Mouse (Mus musculus): Measurements from ENCODE around the gene Gphb5.
"Not testable (repeated sequence)": the region's sequence is repeated elsewhere in the genome, so short reads cannot be mapped to it uniquely, and the experiment has no call there.

Gphb5 gene

DNA sequence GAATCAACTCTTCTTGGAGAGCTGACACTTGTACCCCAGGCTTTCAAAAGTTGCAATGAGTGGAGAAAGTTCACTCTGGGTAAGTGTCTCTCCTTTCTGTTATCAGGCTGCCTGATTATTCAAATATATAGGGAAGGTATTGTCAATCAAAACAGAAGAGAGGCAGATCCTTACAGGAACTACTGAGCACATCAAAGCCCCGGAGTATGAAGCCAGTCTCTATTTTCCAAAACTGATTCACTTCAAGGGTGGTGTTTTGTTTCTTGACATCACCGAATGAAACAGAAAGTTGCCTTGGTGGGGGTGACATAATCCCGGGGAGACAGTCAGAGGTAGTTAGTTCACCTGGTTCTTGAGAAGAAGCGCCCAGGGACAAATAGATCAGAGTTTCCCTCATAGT lies at the start of gene Gphb5:
TSS of gene Gphb5 (minus strand) at position 101 of the 400 bp plus-strand sequence.
- no peak for DNase-seq (ENCODE audit: low spot score)

DNA sequence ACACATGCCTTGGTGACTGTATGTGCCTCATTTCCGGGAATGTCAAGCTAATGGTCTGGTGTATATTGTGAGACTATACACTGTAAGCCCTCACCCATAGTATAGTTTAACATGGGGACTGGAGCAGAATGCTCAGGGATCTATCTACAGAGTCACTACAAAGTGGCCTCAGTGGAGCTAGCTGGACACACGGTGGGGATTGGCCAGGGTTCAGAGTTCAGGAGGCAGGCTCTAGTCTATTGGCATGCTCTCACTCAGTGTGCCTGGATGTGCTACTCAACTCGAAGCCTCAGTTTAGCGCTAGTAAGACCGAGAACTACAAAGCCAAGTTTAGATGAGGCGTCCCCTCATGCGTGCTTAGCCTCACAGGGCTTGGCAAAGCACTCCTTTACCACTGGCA lies 49.6 kb upstream of the Gphb5 start:
- no peak for DNase-seq (ENCODE audit: low spot score)

DNA sequence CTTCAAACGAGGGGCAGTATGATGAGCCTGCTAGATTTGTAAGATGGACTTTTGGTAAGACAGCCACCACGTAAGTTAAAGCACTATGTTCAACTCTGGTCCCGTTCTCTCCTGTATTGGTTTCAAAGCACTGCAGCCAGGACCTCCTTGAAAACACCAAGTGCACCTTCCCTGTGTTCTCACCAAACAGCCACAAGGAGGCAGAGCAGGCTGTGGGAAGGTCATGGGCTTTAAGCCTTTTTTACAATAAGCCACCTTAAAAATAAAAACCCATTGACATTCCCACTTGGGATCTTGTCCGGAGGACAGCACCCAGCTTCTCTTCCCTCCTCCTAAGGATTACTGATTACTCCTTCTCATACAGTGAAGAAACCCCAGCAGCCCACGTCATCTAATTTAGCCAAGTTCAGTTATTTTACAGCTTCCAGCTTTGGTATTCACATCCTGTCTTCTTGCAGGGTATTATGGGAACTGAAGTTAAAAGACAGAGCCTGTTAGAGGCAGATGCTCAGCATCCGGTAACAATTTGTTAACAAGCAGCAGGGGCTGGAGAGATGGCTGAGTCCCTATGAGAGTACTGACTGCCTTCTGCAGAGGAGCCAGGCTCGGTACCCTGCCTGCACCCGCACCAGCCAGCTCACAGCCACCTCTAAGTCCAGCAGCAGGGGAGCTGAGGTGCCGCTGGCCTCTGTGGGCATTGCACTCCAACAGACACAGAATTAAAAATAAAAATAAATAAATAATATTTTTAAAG lies 47.6 kb upstream of the Gphb5 start:
- DNase-seq (ENCODE audit: low spot score) = peak; percentile 22

DNA sequence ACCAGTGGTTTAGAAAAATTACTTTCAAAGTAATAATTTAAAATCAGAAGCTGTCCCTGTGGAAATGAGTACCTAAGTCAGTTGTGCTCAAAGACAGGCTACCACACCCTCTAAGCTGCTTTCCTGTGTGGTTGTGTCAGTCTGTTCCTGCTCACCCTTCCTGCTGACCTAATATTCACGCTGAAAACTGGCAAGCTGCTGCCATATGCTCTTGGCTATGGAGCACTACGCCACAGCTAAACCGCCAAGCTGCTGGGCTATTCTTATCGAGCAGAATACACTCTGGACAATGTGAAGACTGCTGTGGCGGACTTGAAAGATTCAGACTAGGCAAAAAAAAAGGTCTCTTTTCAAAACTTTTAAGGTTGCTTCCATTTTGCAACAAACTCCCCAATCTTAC lies 44.0 kb upstream of the Gphb5 start:
- no peak for DNase-seq (ENCODE audit: low spot score)

DNA sequence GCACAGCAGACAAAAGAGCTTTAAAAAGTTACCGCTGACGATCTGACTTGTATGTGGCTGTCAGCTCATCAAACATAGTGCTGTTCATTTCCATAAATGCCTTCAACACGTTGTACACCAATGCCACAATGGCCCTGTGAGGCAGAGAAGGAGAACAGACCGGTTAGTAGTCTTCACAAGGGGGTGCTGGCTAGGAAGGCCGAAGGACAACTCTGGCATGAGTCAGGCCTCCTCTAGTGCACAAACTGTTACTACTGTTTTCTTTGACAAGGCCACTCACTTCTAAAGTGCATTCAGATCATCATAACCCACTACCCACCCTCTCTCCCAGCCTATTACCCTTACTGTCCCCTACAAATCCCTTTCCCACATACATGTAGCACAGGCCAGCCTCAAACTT lies 43.1 kb upstream of the Gphb5 start:
- no peak for DNase-seq (ENCODE audit: low spot score)

DNA sequence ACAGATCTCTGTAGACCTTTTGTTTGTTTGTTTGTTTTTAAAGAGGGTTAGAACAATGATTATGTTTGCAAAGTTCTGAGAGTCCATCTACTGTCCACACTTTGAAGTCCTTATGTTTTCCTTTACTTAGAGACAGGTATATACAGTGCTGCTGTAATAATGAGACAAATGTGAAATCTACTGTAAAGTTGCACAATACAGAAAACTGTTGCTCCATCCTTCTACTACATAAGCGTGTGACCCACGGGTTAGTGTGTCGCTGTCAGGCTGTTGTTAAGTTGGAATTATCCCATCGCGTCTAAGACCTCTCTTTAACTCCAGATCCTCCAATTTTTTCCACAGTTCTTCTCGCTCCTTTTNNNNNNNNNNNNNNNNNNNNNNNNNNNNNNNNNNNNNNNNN lies 36.9 kb upstream of the Gphb5 start:
- DNase-seq (ENCODE audit: low spot score) = no peak

DNA sequence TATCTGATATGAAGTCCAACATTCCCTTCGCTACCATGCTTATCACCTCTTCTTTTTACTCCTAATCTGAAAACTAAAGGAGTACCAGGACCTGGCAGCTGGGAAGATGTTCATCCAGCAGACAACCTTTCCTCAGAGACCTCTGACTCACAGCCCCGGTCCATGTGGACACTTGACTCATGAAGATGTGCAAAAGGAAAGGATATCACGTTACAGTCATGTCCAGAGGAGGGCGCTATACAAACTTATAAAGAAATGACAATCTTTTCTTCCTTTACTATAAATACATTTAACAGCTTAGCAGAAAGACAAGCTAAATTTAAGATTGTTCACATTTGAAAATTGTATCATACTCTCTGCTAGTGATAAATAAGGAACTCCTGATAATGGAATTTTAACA lies 36.4 kb upstream of the Gphb5 start:
- no peak for DNase-seq (ENCODE audit: low spot score)

DNA sequence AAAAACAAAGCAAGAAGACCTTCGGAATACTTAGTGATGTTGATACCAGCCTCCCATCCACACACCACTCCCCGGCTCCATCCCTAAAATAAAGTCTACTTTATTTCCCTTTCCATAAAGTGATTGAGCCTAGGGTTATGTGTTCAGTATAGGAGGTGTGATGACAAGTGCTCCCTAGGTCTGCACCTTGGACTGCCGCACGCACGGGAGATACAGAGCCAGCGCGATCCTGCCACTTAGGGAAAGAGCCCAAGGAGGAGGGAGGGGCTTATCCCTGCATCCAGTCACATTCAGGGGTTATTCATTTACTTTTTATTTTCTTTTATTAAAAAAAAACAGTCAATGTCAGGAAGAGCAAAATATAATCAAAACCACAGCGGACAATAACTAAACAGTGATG lies 34.0 kb upstream of the Gphb5 start:
- no peak for DNase-seq (ENCODE audit: low spot score)

DNA sequence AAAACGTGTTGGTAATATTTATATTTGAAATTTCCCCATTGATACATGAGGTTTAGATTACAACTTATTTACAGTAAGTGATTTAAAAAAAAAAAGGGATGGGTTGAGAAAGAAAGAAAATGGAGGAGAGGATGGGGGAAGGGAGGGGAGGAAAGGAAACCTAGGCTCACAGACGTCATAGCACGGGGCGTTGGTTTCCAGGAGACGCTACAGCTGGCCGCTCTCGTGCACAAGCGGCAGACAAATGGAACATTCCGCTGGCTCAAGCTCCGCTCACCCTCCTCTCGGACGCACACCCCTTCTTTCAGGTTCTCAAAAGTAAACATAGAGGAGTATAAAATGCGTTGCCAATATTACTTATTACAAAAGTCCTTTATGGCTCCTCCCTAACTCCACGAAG lies 33.4 kb upstream of the Gphb5 start:
- no peak for DNase-seq (ENCODE audit: low spot score)

DNA sequence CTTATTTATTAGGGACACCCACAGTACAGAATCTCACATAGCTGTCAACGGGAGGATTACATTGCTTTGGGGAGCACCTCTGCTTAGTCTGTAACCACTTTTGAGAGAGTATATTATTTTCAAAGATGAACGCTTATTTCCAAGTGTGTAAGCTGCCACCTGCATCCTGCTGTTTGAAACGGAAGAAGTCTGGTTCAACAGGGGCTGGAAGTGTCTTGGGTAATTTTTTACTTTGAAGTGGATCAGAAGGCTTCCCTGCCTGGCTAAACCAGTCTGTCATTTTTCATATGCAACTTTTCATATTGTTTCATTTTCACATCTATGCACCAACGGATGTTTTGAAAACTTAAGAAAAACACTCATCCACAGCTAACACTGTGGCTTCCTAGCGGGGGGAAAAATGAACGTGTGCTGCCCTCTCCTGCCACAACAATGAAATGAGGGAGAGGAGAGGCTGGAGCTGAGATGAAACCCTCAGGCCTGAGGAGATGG lies 32.9 kb upstream of the Gphb5 start:
- peak; percentile 15 for DNase-seq (ENCODE audit: low spot score)

DNA sequence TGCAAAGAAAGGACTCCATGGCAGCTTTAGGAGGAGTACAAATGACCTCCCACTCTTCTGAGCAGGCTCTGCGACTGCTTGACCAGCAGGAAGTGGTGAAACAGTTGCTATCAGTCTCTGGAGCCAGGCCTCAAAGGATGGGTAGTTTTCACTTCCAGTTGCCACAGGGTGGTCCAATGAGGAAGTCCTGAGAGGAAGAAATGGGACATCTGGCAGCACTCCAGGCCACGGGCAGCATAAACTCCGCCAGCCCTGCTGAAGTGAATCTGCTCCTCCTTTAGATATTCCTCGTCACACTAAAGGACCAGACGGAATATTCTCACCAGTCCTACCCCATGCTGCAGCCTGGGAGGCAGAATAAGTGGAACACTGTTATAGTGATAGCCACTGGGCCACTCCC lies 32.3 kb upstream of the Gphb5 start:
- peak; percentile 11 for DNase-seq (ENCODE audit: low spot score)

DNA sequence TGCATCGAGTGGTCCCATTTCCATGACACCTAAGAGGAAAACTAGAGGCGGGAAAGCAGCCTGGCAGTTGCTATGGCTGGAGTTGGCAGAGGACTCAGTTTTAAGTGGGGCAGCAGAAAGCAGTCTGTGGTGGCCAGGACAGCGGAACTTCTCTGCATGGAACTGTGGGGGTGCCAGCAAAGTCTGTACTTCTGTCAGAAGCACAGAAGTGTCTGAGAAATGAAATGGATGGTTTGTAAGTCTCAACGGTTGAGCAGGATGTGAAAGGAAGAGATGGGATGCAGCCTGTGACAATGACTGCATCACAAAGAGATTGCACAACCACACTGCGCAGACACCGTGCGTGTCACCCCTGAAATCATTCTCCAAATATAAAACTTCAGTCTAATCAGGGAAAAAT lies 29.7 kb upstream of the Gphb5 start:
- DNase-seq (ENCODE audit: low spot score) = no peak

DNA sequence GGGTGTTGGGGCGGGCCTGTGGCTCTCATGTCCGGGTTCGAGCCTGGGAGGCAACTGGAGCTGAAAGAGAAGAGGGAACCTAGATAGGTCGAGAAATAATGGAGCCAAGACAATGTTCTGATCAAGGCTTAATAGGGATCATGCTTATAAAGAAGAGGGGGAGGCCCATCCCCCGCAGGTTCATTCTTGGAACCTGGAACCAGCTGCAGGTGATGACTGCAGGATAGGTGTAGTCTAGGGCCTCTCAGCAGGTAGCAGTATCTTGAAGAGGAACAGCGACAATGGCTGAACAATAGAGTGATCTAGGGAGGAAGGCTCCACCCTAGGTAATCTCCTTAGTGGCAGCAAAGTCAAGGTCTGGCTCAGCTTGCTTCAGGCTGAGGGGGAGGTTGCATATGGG lies 15.8 kb upstream of the Gphb5 start:
- not testable (repeated sequence) for DNase-seq (ENCODE audit: low spot score)

DNA sequence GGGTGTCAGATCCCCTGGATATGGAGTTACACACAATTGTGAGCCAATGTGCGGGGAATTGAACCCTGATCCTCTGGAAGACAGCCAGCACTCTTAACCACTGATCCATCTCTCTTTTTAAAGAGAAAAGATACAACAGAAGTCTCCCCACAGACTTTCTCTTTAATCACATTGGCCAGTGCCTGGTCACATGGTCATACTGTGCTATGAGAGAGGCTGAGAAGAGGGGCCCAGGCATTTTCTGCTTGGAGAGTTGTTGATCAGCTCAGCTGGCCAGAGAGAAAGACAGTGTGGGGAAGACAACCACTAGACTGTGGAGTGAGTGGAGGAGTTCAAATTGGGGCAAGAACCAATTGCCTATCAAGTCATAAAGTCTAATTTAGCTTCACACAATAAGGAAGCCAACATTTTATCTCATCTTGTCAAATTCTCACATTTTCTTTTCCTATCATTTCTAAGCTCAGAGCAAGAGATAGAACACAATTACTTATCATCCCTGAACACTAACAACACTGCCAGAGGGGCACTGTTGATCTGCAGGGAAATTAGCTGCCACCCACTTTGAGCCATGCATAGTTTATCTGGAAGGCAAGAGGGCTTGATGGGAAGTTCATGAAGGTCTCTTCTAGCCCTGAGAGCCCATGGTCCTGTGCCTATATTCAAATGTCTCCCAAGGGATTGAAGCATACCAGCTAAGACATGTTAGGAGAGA lies 13.3 kb upstream of the Gphb5 start:
- no peak for DNase-seq (ENCODE audit: low spot score)

DNA sequence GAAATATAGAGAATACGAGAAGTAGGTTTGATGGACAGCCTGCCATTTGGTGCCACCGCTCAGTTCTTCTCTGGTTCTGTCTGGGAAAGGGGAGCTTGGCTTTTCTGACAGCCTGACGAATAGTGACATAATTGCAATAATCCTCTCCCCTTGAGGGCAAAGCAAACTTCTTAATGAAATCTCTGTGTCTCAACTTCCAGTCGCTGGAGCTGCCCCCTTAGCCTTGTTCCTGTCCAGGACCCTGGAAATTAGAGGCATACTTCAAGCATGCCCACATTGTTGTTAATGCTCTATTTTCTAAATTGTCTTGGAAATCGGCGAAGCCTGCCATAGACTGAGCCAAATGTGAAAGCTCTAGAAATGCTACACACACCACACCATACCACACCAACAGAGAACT lies 12.1 kb upstream of the Gphb5 start:
- DNase-seq (ENCODE audit: low spot score) = no peak

DNA sequence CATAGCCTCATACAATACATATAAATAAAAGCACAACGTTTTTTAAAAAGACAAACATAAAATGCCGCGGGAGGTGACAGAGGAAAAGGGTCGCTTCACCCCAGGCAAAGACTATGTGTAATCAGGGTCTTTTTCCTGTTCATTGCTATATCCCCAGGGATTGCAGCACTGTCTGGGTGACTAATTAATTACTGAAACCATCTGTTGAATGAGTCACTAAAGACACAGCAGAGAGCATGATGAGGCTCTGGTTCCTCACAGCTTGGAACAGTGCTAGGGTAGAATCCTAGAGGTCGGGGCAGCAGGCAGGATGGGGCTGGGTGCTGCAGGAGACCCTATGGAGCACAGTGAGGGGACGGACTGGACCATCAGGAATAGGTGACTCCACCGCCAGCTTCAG lies 9.3 kb upstream of the Gphb5 start:
- DNase-seq (ENCODE audit: low spot score) = no peak

DNA sequence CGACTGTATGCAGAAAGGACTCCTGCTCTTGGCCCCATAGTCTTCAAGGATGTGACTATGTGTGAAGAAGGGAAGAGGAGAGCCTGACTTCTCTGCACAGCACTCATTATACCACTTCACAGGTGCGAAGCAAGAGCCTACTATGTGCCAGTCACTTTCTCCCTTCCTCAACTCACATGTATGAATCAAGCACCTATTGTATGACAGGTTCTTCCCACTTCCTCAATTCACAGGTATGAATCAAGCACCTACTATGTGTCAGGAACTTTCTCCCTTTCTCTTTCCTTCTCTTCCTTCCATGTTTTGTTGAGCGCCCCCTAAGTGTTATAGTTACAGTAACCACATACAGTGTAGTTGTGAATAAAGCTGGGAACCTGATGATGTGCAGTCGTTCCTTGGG lies 8.2 kb upstream of the Gphb5 start:
- DNase-seq (ENCODE audit: low spot score) = no peak

DNA sequence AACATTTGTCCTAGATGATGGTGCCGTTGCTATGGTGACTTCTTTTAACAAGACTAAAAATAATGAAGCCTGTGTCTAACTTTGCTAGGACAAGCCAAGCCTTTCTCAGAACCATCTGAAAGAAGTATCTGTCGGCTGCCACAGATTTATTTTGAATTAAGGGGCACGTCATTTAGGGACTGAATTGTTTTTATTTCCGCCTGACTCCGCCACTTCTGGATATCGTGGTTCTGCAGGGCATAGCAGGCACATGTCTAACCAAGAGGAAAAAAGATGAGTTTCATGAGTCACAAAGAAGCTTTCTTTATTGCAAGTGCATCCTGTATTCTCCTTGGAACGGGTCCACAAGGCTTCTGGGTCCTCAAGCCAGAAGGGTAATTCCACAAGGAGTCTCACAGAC lies 7.8 kb upstream of the Gphb5 start:
- no peak for DNase-seq (ENCODE audit: low spot score)

DNA sequence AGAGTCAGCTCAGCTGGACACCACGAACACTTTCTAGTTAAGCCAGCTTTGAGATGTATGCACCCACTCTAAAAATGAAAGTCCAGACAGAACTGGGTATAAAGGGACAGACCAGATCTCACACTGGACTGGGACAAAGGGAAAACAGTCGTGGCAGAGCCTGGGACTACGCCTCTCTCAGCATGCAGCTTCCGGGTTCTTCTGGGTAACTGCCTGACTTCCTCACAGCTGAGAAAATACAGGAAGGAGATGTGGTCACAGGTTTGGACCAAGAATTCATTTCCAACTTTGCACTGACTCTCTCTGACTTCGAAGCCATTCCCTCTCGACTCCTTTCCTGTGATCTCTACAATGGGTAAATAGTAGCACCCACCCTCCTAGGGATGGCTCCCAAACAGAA lies 1.6 kb downstream of the Gphb5 start:
- no peak for DNase-seq (ENCODE audit: low spot score)

DNA sequence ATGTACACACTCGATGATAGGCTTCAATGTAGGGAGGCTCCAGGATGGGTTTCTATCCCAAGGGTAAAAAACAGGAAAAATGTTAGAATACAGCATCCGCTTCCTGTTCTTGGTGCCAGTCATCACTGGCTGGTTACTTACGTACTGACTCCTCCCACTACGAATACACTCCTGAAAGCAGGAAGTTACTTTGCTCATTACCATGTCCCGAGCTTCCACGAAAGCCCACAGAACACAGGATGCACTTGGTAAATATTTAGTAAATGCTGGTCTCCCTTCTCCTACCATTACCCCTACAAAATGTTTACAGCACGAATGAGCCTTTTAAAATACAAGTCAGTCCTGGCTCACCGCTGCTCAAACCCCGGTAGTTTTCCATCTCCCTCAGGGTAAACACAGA lies 3.6 kb downstream of the Gphb5 start:
- DNase-seq (ENCODE audit: low spot score) = no peak

DNA sequence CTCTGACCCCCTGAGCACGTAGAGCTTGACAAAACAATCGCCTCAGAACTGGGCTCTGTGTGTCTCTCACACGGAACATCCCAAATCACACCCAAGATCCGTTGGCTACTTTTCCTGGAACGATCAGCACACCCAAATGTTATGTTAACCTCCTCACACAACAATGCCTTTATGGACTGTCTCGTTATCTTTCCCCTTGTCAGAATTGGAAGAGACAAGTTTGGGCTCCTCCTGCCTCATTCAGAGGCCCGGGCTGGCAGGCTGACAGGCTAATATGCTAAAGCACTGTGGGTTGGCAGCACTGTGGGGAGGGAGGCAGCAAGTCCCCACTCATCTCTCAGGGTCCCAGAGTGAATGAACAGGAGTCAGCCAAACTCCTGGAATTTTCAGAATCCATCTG lies 19.5 kb downstream of the Gphb5 start:
- DNase-seq (ENCODE audit: low spot score) = no peak

DNA sequence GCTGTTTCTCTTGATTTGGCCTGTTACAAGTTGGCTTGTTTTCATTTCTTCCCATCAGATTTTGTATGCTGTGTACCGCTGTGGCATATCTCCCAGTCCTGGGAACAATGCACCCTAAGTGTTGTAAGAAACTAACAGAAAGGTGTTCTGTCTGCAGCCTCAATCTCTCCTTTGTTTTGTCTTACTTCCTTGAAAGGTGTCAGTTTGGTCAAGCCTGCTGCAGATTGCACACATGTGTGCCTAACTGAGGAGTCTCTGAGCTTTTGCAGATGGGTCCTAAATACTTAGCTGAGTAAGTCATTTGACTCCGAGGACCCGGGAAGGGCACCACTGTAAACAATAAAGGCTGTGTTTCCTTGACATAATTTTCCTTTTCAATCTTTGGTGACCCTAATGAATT lies 20.0 kb downstream of the Gphb5 start:
- no peak for DNase-seq (ENCODE audit: low spot score)

DNA sequence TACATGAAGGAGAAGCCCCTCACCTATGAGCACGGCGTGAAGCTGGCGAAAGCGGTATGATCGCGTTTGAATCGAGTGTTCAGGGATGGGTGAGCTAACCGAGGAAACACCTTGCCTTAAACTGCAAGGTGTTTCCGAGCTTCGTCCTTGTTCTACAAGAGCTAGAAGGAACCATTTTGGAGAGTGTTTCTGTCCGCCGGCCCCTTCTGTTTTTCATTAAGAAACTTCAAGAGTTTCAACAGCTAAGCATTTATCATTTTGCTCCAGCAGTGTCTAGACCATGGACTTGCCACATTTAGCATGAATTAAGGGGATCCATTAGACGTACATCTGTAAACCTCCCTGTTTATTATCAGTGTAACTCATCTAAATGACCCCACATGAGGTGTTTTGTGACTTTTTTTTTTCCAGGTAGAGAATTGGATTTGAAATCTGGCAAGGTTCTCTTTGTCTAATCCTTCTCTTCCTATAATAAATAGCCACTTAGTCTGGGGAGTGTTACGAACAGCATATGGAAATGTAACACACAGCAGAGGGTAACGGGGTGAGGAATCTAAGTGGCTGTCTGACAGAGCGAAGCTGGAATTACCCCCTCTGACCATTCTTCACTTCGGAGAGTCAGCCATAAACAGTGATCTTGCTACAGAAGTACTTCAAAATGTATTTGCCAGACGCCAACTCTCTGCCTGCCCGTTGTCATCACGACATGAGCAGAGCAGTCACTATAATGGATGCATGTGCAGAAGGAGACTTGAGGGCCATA lies 22.4 kb downstream of the Gphb5 start:
- no peak for DNase-seq (ENCODE audit: low spot score)

Measured in ovary, postnatal 36 days (tissue).